Mouse (Mus musculus): ENCODE measurements around the gene Plet1. TPM values are rescaled to one million over a fixed set of nuclear protein-coding genes. Genes with fewer than 3 reads are reported as not detected.
A peak's percentile ranks its signal among the peaks of the same experiment; 100 is the strongest.

The Plet1 gene
- polyA plus RNA-seq, 1 experiment from 2014 or later, result 76.4 TPM

GRCm38 (mm10) chr9:50475745-50476144 is 18.6 kb upstream of the Plet1 start:
- no peak overlapping the region for H3K27ac ChIP-seq (replicated peaks)
- H3K4me2 ChIP-seq (replicated peaks; ENCODE audit: low read depth), result no peak overlapping the region
- WGBS, result 40% methylated on average over 8 of the region's 8 CpGs
- no peak for DNase-seq (ENCODE audit: low spot score)
- no peak for ATAC-seq (ENCODE audit: low FRiP score, low TSS enrichment)
- H3K9ac ChIP-seq (ENCODE audit: low read length), result no peak overlapping the region
- TF ChIP-seq CTCF (IDR thresholded peaks at IDR 0.05; ENCODE audit: low read depth) (no peak), EP300 (optimal IDR thresholded peaks at IDR 0.05) (no peak)
- no peaks in the 10 kb centered on the region for H3K27me3 ChIP-seq (ENCODE audit: control insufficient read depth, insufficient read depth, low read length)
- H3K4me3 ChIP-seq (ENCODE audit: low read depth, low read length), result no peak overlapping the region
- no peaks in the 10 kb centered on the region for H3K9me3 ChIP-seq (ENCODE audit: control insufficient read depth, low read length)
- H3K36me3 ChIP-seq (ENCODE audit: control insufficient read depth, insufficient read depth, low read length), result no peaks in the 10 kb centered on the region
- peaks cover 3% of the 10 kb centered on the region; the same call in 1 of the 2 replicates for H3K4me1 ChIP-seq (replicated peaks; ENCODE audit: control insufficient read depth, insufficient read depth)

GRCm38 (mm10) chr9:50476651-50477050 is 17.7 kb upstream of the Plet1 start:
- ATAC-seq (ENCODE audit: low FRiP score, low TSS enrichment), result peak; percentile 74
- TF ChIP-seq CTCF (IDR thresholded peaks at IDR 0.05; ENCODE audit: low read depth) (no peak), EP300 (optimal IDR thresholded peaks at IDR 0.05) (no peak)
- Histone ChIP-seq H3K4me3 (ENCODE audit: low read depth, low read length) (no peak overlapping the region), H3K36me3 (ENCODE audit: control insufficient read depth, insufficient read depth, low read length) (no peaks in the 10 kb centered on the region), H3K4me2 (replicated peaks; ENCODE audit: low read depth) (no peak overlapping the region), H3K9ac (ENCODE audit: low read length) (no peak overlapping the region), H3K27ac (replicated peaks) (no peak overlapping the region), H3K27me3 (ENCODE audit: control insufficient read depth, insufficient read depth, low read length) (no peaks in the 10 kb centered on the region), H3K4me1 (replicated peaks; ENCODE audit: control insufficient read depth, insufficient read depth) (no peaks in the 10 kb centered on the region), H3K9me3 (ENCODE audit: control insufficient read depth, low read length) (no peaks in the 10 kb centered on the region)
- WGBS, result 44% methylated on average over 7 of the region's 7 CpGs
- DNase-seq (ENCODE audit: low spot score), result no peak

- Histone ChIP-seq H3K4me2 (replicated peaks; ENCODE audit: low read depth) (no peak overlapping the region), H3K36me3 (ENCODE audit: control insufficient read depth, insufficient read depth, low read length) (no peaks in the 10 kb centered on the region), H3K4me1 (replicated peaks; ENCODE audit: control insufficient read depth, insufficient read depth) (no peaks in the 10 kb centered on the region), H3K4me3 (ENCODE audit: low read depth, low read length) (no peak overlapping the region), H3K9me3 (ENCODE audit: control insufficient read depth, low read length) (no peaks in the 10 kb centered on the region), H3K27ac (replicated peaks) (no peak overlapping the region; the same call in 1 of the 2 replicates), H3K9ac (ENCODE audit: low read length) (no peak overlapping the region), H3K27me3 (ENCODE audit: control insufficient read depth, insufficient read depth, low read length) (no peaks in the 10 kb centered on the region)
- TF ChIP-seq CTCF (IDR thresholded peaks at IDR 0.05; ENCODE audit: low read depth), result no peak
- no peak for TF ChIP-seq EP300 (optimal IDR thresholded peaks at IDR 0.05)
- no peak for DNase-seq (ENCODE audit: low spot score)
- WGBS, result 78% methylated on average over 9 of the region's 9 CpGs
- no peak for ATAC-seq (ENCODE audit: low FRiP score, low TSS enrichment)
Measured at GRCm38 (mm10) chr9:50477270-50477669, 17.1 kb upstream of the Plet1 start.

GRCm38 (mm10) chr9:50478826-50479225 is 15.5 kb upstream of the Plet1 start:
- Histone ChIP-seq H3K4me1 (replicated peaks; ENCODE audit: control insufficient read depth, insufficient read depth) (no peaks in the 10 kb centered on the region), H3K27ac (replicated peaks) (no peak overlapping the region), H3K4me2 (replicated peaks; ENCODE audit: low read depth) (no peak overlapping the region), H3K36me3 (ENCODE audit: control insufficient read depth, insufficient read depth, low read length) (no peaks in the 10 kb centered on the region), H3K9ac (ENCODE audit: low read length) (no peak overlapping the region), H3K4me3 (ENCODE audit: low read depth, low read length) (no peak overlapping the region), H3K27me3 (ENCODE audit: control insufficient read depth, insufficient read depth, low read length) (no peaks in the 10 kb centered on the region), H3K9me3 (ENCODE audit: control insufficient read depth, low read length) (no peaks in the 10 kb centered on the region)
- WGBS, result 17% methylated on average over 5 of the region's 5 CpGs
- DNase-seq (ENCODE audit: low spot score) (peak; percentile 64), ATAC-seq (ENCODE audit: low FRiP score, low TSS enrichment) (peak; percentile 55; the same call in 1 of the 2 replicates)
- TF ChIP-seq CTCF (IDR thresholded peaks at IDR 0.05; ENCODE audit: low read depth) (no peak), EP300 (optimal IDR thresholded peaks at IDR 0.05) (no peak)

- H3K36me3 ChIP-seq (ENCODE audit: control insufficient read depth, insufficient read depth, low read length), result no peaks in the 10 kb centered on the region
- no peak for DNase-seq (ENCODE audit: low spot score)
- H3K27ac ChIP-seq (replicated peaks), result no peak overlapping the region
- H3K27me3 ChIP-seq (ENCODE audit: control insufficient read depth, insufficient read depth, low read length), result no peaks in the 10 kb centered on the region
- no peaks in the 10 kb centered on the region for H3K9me3 ChIP-seq (ENCODE audit: control insufficient read depth, low read length)
- H3K9ac ChIP-seq (ENCODE audit: low read length), result no peak overlapping the region
- no peak for TF ChIP-seq CTCF (IDR thresholded peaks at IDR 0.05; ENCODE audit: low read depth)
- no peak for TF ChIP-seq EP300 (optimal IDR thresholded peaks at IDR 0.05)
- no peak overlapping the region for H3K4me3 ChIP-seq (ENCODE audit: low read depth, low read length)
- no peak for ATAC-seq (ENCODE audit: low FRiP score, low TSS enrichment)
- 42% methylated on average over 8 of the region's 8 CpGs for WGBS
- H3K4me2 ChIP-seq (replicated peaks; ENCODE audit: low read depth), result no peak overlapping the region
- no peaks in the 10 kb centered on the region for H3K4me1 ChIP-seq (replicated peaks; ENCODE audit: control insufficient read depth, insufficient read depth)
Measured at GRCm38 (mm10) chr9:50479476-50479875, 14.8 kb upstream of the Plet1 start.

- Histone ChIP-seq H3K36me3 (ENCODE audit: control insufficient read depth, insufficient read depth, low read length) (no peaks in the 10 kb centered on the region), H3K27ac (replicated peaks) (no peak overlapping the region), H3K9ac (ENCODE audit: low read length) (no peak overlapping the region), H3K27me3 (ENCODE audit: control insufficient read depth, insufficient read depth, low read length) (no peaks in the 10 kb centered on the region), H3K4me3 (ENCODE audit: low read depth, low read length) (no peak overlapping the region), H3K4me2 (replicated peaks; ENCODE audit: low read depth) (no peak overlapping the region), H3K9me3 (ENCODE audit: control insufficient read depth, low read length) (no peaks in the 10 kb centered on the region), H3K4me1 (replicated peaks; ENCODE audit: control insufficient read depth, insufficient read depth) (no peaks in the 10 kb centered on the region)
- ATAC-seq (ENCODE audit: low FRiP score, low TSS enrichment) (no peak), DNase-seq (ENCODE audit: low spot score) (no peak)
- TF ChIP-seq CTCF (IDR thresholded peaks at IDR 0.05; ENCODE audit: low read depth), result no peak
- TF ChIP-seq EP300 (optimal IDR thresholded peaks at IDR 0.05), result no peak
- WGBS, result 88% methylated on average over 8 of the region's 8 CpGs
Measured at GRCm38 (mm10) chr9:50482743-50483142, 11.6 kb upstream of the Plet1 start.

Measured in stomach, postnatal 0 days (tissue).